Mouse (Mus musculus) MEL (cell line): Measurements from ENCODE around the gene Gm20388.

Experiments
- CTCF ChIP-seq, 3 experiments: IDR thresholded peaks in 2 of 3; conservative IDR thresholded peaks in 1 of 3; 2 replicates each; pipeline ENCODE4 v1.5.1; 2011 to 2012; ENCODE audit warnings: low read length in 3 of 3, low read depth in 2 of 3, mild to moderate bottlenecking in 2 of 3, improper control_type of control experiment in 1 of 3, inconsistent platforms in 1 of 3, mixed read lengths in 1 of 3, moderate library complexity in 1 of 3; ENCODE audit not compliant: control insufficient read depth in 1 of 3, insufficient read depth in 1 of 3, poor library complexity in 1 of 3, severe bottlenecking in 1 of 3
- POLR2A ChIP-seq, 2 experiments: IDR thresholded peaks; 2 replicates each; pipeline ENCODE4 v1.6.1; 2011 to 2012; ENCODE audit warnings: low read length in 2 of 2, mild to moderate bottlenecking in 2 of 2, control low read depth in 1 of 2, improper control_type of control experiment in 1 of 2, low read depth in 1 of 2, moderate library complexity in 1 of 2; ENCODE audit not compliant: control insufficient read depth in 1 of 2, insufficient read depth in 1 of 2, poor library complexity in 1 of 2
- TAL1 ChIP-seq: IDR thresholded peaks from 2 replicates; pipeline ENCODE4 v1.6.1; 2012; ENCODE audit warnings: mild to moderate bottlenecking, inconsistent platforms, low read length, moderate library complexity, mixed read lengths
- ZMIZ1 ChIP-seq: IDR thresholded peaks from 2 replicates; pipeline ENCODE4 v1.6.1; 2012; ENCODE audit warnings: low read depth, mild to moderate bottlenecking, inconsistent platforms, low read length, improper control_type of control experiment, moderate library complexity

- TF ChIP-seq POLR2A (IDR thresholded peaks at IDR 0.05; ENCODE audit: control insufficient read depth in 1 of 2, insufficient read depth in 1 of 2, low read depth in 1 of 2, low read length in 2 of 2, poor library complexity in 1 of 2) (no peak), TAL1 (peak; percentile 29), CTCF (IDR thresholded peaks at IDR 0.05 in 2 of 3, conservative IDR thresholded peaks at IDR 0.05 in 1 of 3; ENCODE audit: control insufficient read depth in 1 of 3, insufficient read depth in 1 of 3, low read depth in 2 of 3, low read length in 3 of 3, poor library complexity in 1 of 3, severe bottlenecking in 1 of 3) (no peak), ZMIZ1 (no peak)
Observed at GRCm38 (mm10) chr8:121951656-121952009, 2041.0 kb downstream of the Gm20388 start.
